Mouse (Mus musculus): Measurements from ENCODE around the gene Plcl2. TPM values are rescaled to one million over a fixed set of nuclear protein-coding genes. Genes with fewer than 3 reads are reported as not detected.
A peak's percentile ranks its signal among the peaks of the same experiment; 100 is the strongest.

Gene Plcl2
- 8.2 and 10.0 TPM in 2 replicates for polyA plus RNA-seq (2015; fragmentation: Nextera tagmentation; extraction: Ambion mirVana)

- Histone ChIP-seq H3K9ac (ENCODE audit: low read depth, low read length) (peak within 1 kb of the TSS; percentile 87), H3K9me3 (ENCODE audit: control insufficient read depth, low read length) (no peaks in the 10 kb centered on the region), H3K4me1 (ENCODE audit: control insufficient read depth, insufficient read depth, low read depth, low read length) (peaks cover 19% of the 10 kb centered on the region), H3K4me3 (ENCODE audit: low read length) (peak within 1 kb of the TSS; percentile 81), H3K36me3 (ENCODE audit: control insufficient read depth, insufficient read depth, low read length) (no peaks in the 10 kb centered on the region), H3K4me2 (ENCODE audit: low read length) (peak within 1 kb of the TSS; percentile 89), H3K27ac (ENCODE audit: low read depth, low read length) (peak within 1 kb of the TSS; percentile 89), H3K27me3 (replicated peaks; ENCODE audit: control insufficient read depth, insufficient read depth, low read length) (no peaks in the 10 kb centered on the region)
- peak; percentile 78 for ATAC-seq
- WGBS = under 1% methylated on average over 69 of the region's 95 CpGs
Observed at GRCm38 (mm10) chr17:50509251-50510104, at the start of gene Plcl2. Plcl2 (plus strand) TSS chr17:50509403.

GRCm38 (mm10) chr17:50460301-50460700 is 48.9 kb upstream of the Plcl2 start:
- no peak for ATAC-seq
- Histone ChIP-seq H3K9me3 (ENCODE audit: control insufficient read depth, low read length) (no peaks in the 10 kb centered on the region), H3K4me1 (ENCODE audit: control insufficient read depth, insufficient read depth, low read depth, low read length) (no peaks in the 10 kb centered on the region), H3K27me3 (replicated peaks; ENCODE audit: control insufficient read depth, insufficient read depth, low read length) (no peaks in the 10 kb centered on the region), H3K4me2 (ENCODE audit: low read length) (no peak overlapping the region), H3K27ac (ENCODE audit: low read depth, low read length) (no peak overlapping the region), H3K9ac (ENCODE audit: low read depth, low read length) (no peak overlapping the region), H3K36me3 (ENCODE audit: control insufficient read depth, insufficient read depth, low read length) (no peaks in the 10 kb centered on the region), H3K4me3 (ENCODE audit: low read length) (no peak overlapping the region)
- WGBS = 81% methylated on average over 8 of the region's 8 CpGs

- Histone ChIP-seq H3K27me3 (replicated peaks; ENCODE audit: control insufficient read depth, insufficient read depth, low read length) (no peaks in the 10 kb centered on the region), H3K9me3 (ENCODE audit: control insufficient read depth, low read length) (no peaks in the 10 kb centered on the region), H3K27ac (ENCODE audit: low read depth, low read length) (no peak overlapping the region), H3K4me2 (ENCODE audit: low read length) (no peak overlapping the region), H3K9ac (ENCODE audit: low read depth, low read length) (no peak overlapping the region), H3K4me3 (ENCODE audit: low read length) (no peak overlapping the region), H3K36me3 (ENCODE audit: control insufficient read depth, insufficient read depth, low read length) (no peaks in the 10 kb centered on the region), H3K4me1 (ENCODE audit: control insufficient read depth, insufficient read depth, low read depth, low read length) (peaks cover 14% of the 10 kb centered on the region)
- no peak for ATAC-seq
- WGBS = 95% methylated on average over 2 of the region's 2 CpGs
Observed at GRCm38 (mm10) chr17:50467438-50467837, 41.8 kb upstream of the Plcl2 start.

GRCm38 (mm10) chr17:50469126-50469525 is 40.1 kb upstream of the Plcl2 start:
- Histone ChIP-seq H3K36me3 (ENCODE audit: control insufficient read depth, insufficient read depth, low read length) (no peaks in the 10 kb centered on the region), H3K9me3 (ENCODE audit: control insufficient read depth, low read length) (no peaks in the 10 kb centered on the region), H3K4me1 (ENCODE audit: control insufficient read depth, insufficient read depth, low read depth, low read length) (peaks cover 14% of the 10 kb centered on the region), H3K4me2 (ENCODE audit: low read length) (no peak overlapping the region), H3K9ac (ENCODE audit: low read depth, low read length) (no peak overlapping the region), H3K27me3 (replicated peaks; ENCODE audit: control insufficient read depth, insufficient read depth, low read length) (no peaks in the 10 kb centered on the region), H3K4me3 (ENCODE audit: low read length) (no peak overlapping the region), H3K27ac (ENCODE audit: low read depth, low read length) (no peak overlapping the region)
- ATAC-seq = no peak
- 50% methylated on average over 5 of the region's 5 CpGs for WGBS

- Histone ChIP-seq H3K36me3 (ENCODE audit: control insufficient read depth, insufficient read depth, low read length) (no peaks in the 10 kb centered on the region), H3K4me2 (ENCODE audit: low read length) (peak overlapping the region; percentile 60), H3K9me3 (ENCODE audit: control insufficient read depth, low read length) (no peaks in the 10 kb centered on the region), H3K27me3 (replicated peaks; ENCODE audit: control insufficient read depth, insufficient read depth, low read length) (no peaks in the 10 kb centered on the region), H3K4me3 (ENCODE audit: low read length) (peak overlapping the region; percentile 30), H3K9ac (ENCODE audit: low read depth, low read length) (peak overlapping the region; percentile 50), H3K4me1 (ENCODE audit: control insufficient read depth, insufficient read depth, low read depth, low read length) (peaks cover 14% of the 10 kb centered on the region), H3K27ac (ENCODE audit: low read depth, low read length) (peak overlapping the region; percentile 72)
- 8% methylated on average over 13 of the region's 13 CpGs for WGBS
- peak; percentile 86 for ATAC-seq
Observed at GRCm38 (mm10) chr17:50469543-50470431, 39.4 kb upstream of the Plcl2 start.

- peak; percentile 51 for ATAC-seq
- H3K9me3 ChIP-seq (ENCODE audit: control insufficient read depth, low read length) = no peaks in the 10 kb centered on the region
- 30% methylated on average over 16 of the region's 16 CpGs for WGBS
- H3K4me1 ChIP-seq (ENCODE audit: control insufficient read depth, insufficient read depth, low read depth, low read length) = peaks cover 14% of the 10 kb centered on the region
- H3K4me3 ChIP-seq (ENCODE audit: low read length) = peak overlapping the region; percentile 24; the same call in 1 of the 2 replicates
- H3K27ac ChIP-seq (ENCODE audit: low read depth, low read length) = peak overlapping the region; percentile 72
- no peaks in the 10 kb centered on the region for H3K27me3 ChIP-seq (replicated peaks; ENCODE audit: control insufficient read depth, insufficient read depth, low read length)
- no peaks in the 10 kb centered on the region for H3K36me3 ChIP-seq (ENCODE audit: control insufficient read depth, insufficient read depth, low read length)
- H3K4me2 ChIP-seq (ENCODE audit: low read length) = peak overlapping the region; percentile 60
- peak overlapping the region; percentile 22 for H3K9ac ChIP-seq (ENCODE audit: low read depth, low read length)
Observed at GRCm38 (mm10) chr17:50470432-50471078, 38.6 kb upstream of the Plcl2 start.

- H3K27me3 ChIP-seq (replicated peaks; ENCODE audit: control insufficient read depth, insufficient read depth, low read length) = no peaks in the 10 kb centered on the region
- ATAC-seq = no peak
- H3K27ac ChIP-seq (ENCODE audit: low read depth, low read length) = no peak overlapping the region
- H3K4me1 ChIP-seq (ENCODE audit: control insufficient read depth, insufficient read depth, low read depth, low read length) = peaks cover 14% of the 10 kb centered on the region
- H3K9ac ChIP-seq (ENCODE audit: low read depth, low read length) = no peak overlapping the region
- H3K4me3 ChIP-seq (ENCODE audit: low read length) = no peak overlapping the region
- H3K4me2 ChIP-seq (ENCODE audit: low read length) = no peak overlapping the region
- H3K9me3 ChIP-seq (ENCODE audit: control insufficient read depth, low read length) = no peaks in the 10 kb centered on the region
- 82% methylated on average over 3 of the region's 3 CpGs for WGBS
- H3K36me3 ChIP-seq (ENCODE audit: control insufficient read depth, insufficient read depth, low read length) = no peaks in the 10 kb centered on the region
Observed at GRCm38 (mm10) chr17:50471230-50471629, 38.0 kb upstream of the Plcl2 start.

- H3K9me3 ChIP-seq (ENCODE audit: control insufficient read depth, low read length) = no peaks in the 10 kb centered on the region
- no peak overlapping the region for H3K27ac ChIP-seq (ENCODE audit: low read depth, low read length)
- ATAC-seq = no peak
- no peak overlapping the region for H3K4me2 ChIP-seq (ENCODE audit: low read length)
- WGBS = 83% methylated on average over 4 of the region's 4 CpGs
- H3K4me1 ChIP-seq (ENCODE audit: control insufficient read depth, insufficient read depth, low read depth, low read length) = no peaks in the 10 kb centered on the region
- H3K36me3 ChIP-seq (ENCODE audit: control insufficient read depth, insufficient read depth, low read length) = no peaks in the 10 kb centered on the region
- H3K9ac ChIP-seq (ENCODE audit: low read depth, low read length) = no peak overlapping the region
- no peaks in the 10 kb centered on the region for H3K27me3 ChIP-seq (replicated peaks; ENCODE audit: control insufficient read depth, insufficient read depth, low read length)
- H3K4me3 ChIP-seq (ENCODE audit: low read length) = no peak overlapping the region
Observed at GRCm38 (mm10) chr17:50477277-50477676, 31.9 kb upstream of the Plcl2 start.
